Mouse (Mus musculus) neural tube, embryonic 12.5 days (tissue): ENCODE data around the gene Nsf. TPM values are rescaled to one million over a fixed set of nuclear protein-coding genes. Genes with fewer than 3 reads are reported as not detected.

Experiments
- ATAC-seq: fragments of 200-750 bp; cut with Nextera tagmentation; 2 replicates; pipeline ENCODE4 v1.8.0; 2017; ENCODE audit warnings: low read depth, mild to moderate bottlenecking, moderate TSS enrichment, moderate library complexity; ENCODE audit not compliant: low FRiP score
- H3K27ac ChIP-seq: fragments of 300-500 bp; sonication (generic); 2 replicates; pipeline ENCODE4 v1.5.1; 2016
- H3K27me3 ChIP-seq: fragments of 300-500 bp; sonication (generic); replicated peaks from 2 replicates; pipeline ENCODE4 v1.6.1; 2016; ENCODE audit warnings: mild to moderate bottlenecking
- H3K36me3 ChIP-seq: fragments of 300-500 bp; sonication (generic); 2 replicates; pipeline ENCODE4 v1.6.1; 2016; ENCODE audit warnings: mild to moderate bottlenecking
- H3K4me1 ChIP-seq: fragments of 300-500 bp; sonication (generic); 2 replicates; pipeline ENCODE4 v1.6.1; 2016
- H3K4me2 ChIP-seq: fragments of 300-500 bp; sonication (generic); replicated peaks from 2 replicates; pipeline ENCODE4 v1.6.1; 2016; ENCODE audit warnings: mild to moderate bottlenecking
- H3K4me3 ChIP-seq: fragments of 300-500 bp; sonication (generic); 2 replicates; pipeline ENCODE4 v1.5.1; 2016
- H3K9ac ChIP-seq: fragments of 300-500 bp; sonication (generic); 2 replicates; pipeline ENCODE4 v1.6.1; 2016; ENCODE audit warnings: mild to moderate bottlenecking
- H3K9me3 ChIP-seq: fragments of 300-500 bp; sonication (generic); 2 replicates; pipeline ENCODE4 v1.6.1; 2016; ENCODE audit warnings: mild to moderate bottlenecking
- WGBS: fragments of 180-500 bp; shearing (Covaris S2); methylation state at CpG from one replicate; pipeline ENCODE4 v1.1.7; 2016; 5-methylcytosine and 5-hydroxymethylcytosine counted together
- polyA plus RNA-seq: library from polyadenylated mRNA; unstranded; fragments of >200 nt; fragmentation: Nextera tagmentation; extraction: Ambion mirVana; gene quantifications from 2 replicates; pipeline ENCODE4 v1.2.1, GENCODE M21; 2016

Gene Nsf
- polyA plus RNA-seq, 1 experiment from 2014 or later, result 89.7 TPM

- WGBS, result 48% methylated on average over 3 of the region's 3 CpGs
- no peak overlapping the region for H3K27ac ChIP-seq
- ATAC-seq, result no peak
- H3K9ac ChIP-seq, result no peak overlapping the region
- peaks cover 12% of the 10 kb centered on the region; the same call in 1 of the 2 replicates for H3K36me3 ChIP-seq
- no peaks in the 10 kb centered on the region for H3K9me3 ChIP-seq
- no peak overlapping the region for H3K4me2 ChIP-seq
- H3K27me3 ChIP-seq, result peaks cover 30% of the 10 kb centered on the region
- H3K4me3 ChIP-seq, result no peak overlapping the region
- peaks cover 30% of the 10 kb centered on the region for H3K4me1 ChIP-seq
These were observed 139.0 kb downstream of the Nsf start for GRCm38 (mm10) chr11:103814808-103815207.

- no peak overlapping the region for H3K27ac ChIP-seq
These were observed 142.6 kb downstream of the Nsf start for GRCm38 (mm10) chr11:103811246-103811645.

GRCm38 (mm10) chr11:103810631-103811030 is 143.2 kb downstream of the Nsf start:
- H3K4me3 ChIP-seq, result peak overlapping the region; percentile 50
- H3K4me2 ChIP-seq, result peak overlapping the region; percentile 97
- H3K27ac ChIP-seq, result no peak overlapping the region
- no peaks in the 10 kb centered on the region for H3K9me3 ChIP-seq
- H3K27me3 ChIP-seq, result peaks cover 43% of the 10 kb centered on the region
- WGBS, result 14% methylated on average over 12 of the region's 12 CpGs
- H3K36me3 ChIP-seq, result no peaks in the 10 kb centered on the region
- peak overlapping the region; percentile 75; the same call in 1 of the 2 replicates for H3K9ac ChIP-seq
- peaks cover 51% of the 10 kb centered on the region for H3K4me1 ChIP-seq
- no peak for ATAC-seq

More at GRCm38 (mm10) chr11:103811246-103811645, 142.6 kb downstream of the Nsf start:
- no peak for ATAC-seq
- Histone ChIP-seq H3K9ac (no peak overlapping the region), H3K36me3 (no peaks in the 10 kb centered on the region), H3K4me1 (peaks cover 55% of the 10 kb centered on the region), H3K4me2 (peak overlapping the region; percentile 97), H3K4me3 (no peak overlapping the region), H3K27me3 (peaks cover 43% of the 10 kb centered on the region), H3K9me3 (no peaks in the 10 kb centered on the region)
- WGBS, result 37% methylated on average over 25 of the region's 25 CpGs

- no peaks in the 10 kb centered on the region for H3K36me3 ChIP-seq
- peak overlapping the region; percentile 66 for H3K27ac ChIP-seq
- no peaks in the 10 kb centered on the region for H3K9me3 ChIP-seq
- peaks cover 43% of the 10 kb centered on the region for H3K27me3 ChIP-seq
- under 1% methylated on average over 101 of the region's 107 CpGs for WGBS
- peak overlapping the region; percentile 97 for H3K4me2 ChIP-seq
- H3K4me3 ChIP-seq, result peak overlapping the region; percentile 50
- H3K9ac ChIP-seq, result peak overlapping the region; percentile 75
- ATAC-seq, result peak; percentile 35
- H3K4me1 ChIP-seq, result peaks cover 45% of the 10 kb centered on the region
These were observed 144.0 kb downstream of the Nsf start for GRCm38 (mm10) chr11:103809611-103810598.

GRCm38 (mm10) chr11:103808771-103809610 is 144.9 kb downstream of the Nsf start:
- Histone ChIP-seq H3K4me1 (peaks cover 42% of the 10 kb centered on the region), H3K27ac (no peak overlapping the region), H3K4me2 (peak overlapping the region; percentile 97), H3K9me3 (no peaks in the 10 kb centered on the region), H3K9ac (peak overlapping the region; percentile 75; the same call in 1 of the 2 replicates), H3K27me3 (peaks cover 42% of the 10 kb centered on the region), H3K36me3 (no peaks in the 10 kb centered on the region), H3K4me3 (peak overlapping the region; percentile 50)
- WGBS, result 2% methylated on average over 29 of the region's 29 CpGs
- ATAC-seq, result no peak

- ATAC-seq, result peak; percentile 54
- Histone ChIP-seq H3K4me2 (peak overlapping the region; percentile 97), H3K9me3 (no peaks in the 10 kb centered on the region), H3K36me3 (no peaks in the 10 kb centered on the region), H3K27me3 (peaks cover 38% of the 10 kb centered on the region), H3K27ac (no peak overlapping the region), H3K4me1 (peaks cover 42% of the 10 kb centered on the region), H3K4me3 (no peak overlapping the region), H3K9ac (no peak overlapping the region)
- WGBS, result 42% methylated on average over 12 of the region's 12 CpGs
These were observed 145.9 kb downstream of the Nsf start for GRCm38 (mm10) chr11:103807966-103808365.

- ATAC-seq, result no peak
- WGBS, result 85% methylated on average over 4 of the region's 4 CpGs
- no peak overlapping the region for H3K9ac ChIP-seq
- H3K4me3 ChIP-seq, result no peak overlapping the region
- H3K4me2 ChIP-seq, result no peak overlapping the region
- peaks cover 26% of the 10 kb centered on the region for H3K4me1 ChIP-seq
- no peaks in the 10 kb centered on the region for H3K36me3 ChIP-seq
- H3K27ac ChIP-seq, result no peak overlapping the region
- peaks cover 17% of the 10 kb centered on the region; the same call in 1 of the 2 replicates for H3K27me3 ChIP-seq
- no peaks in the 10 kb centered on the region for H3K9me3 ChIP-seq
These were observed 149.1 kb downstream of the Nsf start for GRCm38 (mm10) chr11:103804804-103805203.

- Histone ChIP-seq H3K4me3 (no peak overlapping the region), H3K27me3 (peaks cover 11% of the 10 kb centered on the region; the same call in 1 of the 2 replicates), H3K9me3 (no peaks in the 10 kb centered on the region), H3K4me2 (no peak overlapping the region), H3K9ac (no peak overlapping the region), H3K27ac (no peak overlapping the region), H3K36me3 (no peaks in the 10 kb centered on the region), H3K4me1 (peaks cover 19% of the 10 kb centered on the region)
- 90% methylated on average over 11 of the region's 11 CpGs for WGBS
- ATAC-seq, result no peak
These were observed 149.7 kb downstream of the Nsf start for GRCm38 (mm10) chr11:103804126-103804525.

- no peak overlapping the region for H3K4me3 ChIP-seq
These were observed 152.7 kb downstream of the Nsf start for GRCm38 (mm10) chr11:103801128-103801527.

GRCm38 (mm10) chr11:103789951-103790350 is 163.9 kb downstream of the Nsf start:
- Histone ChIP-seq H3K9me3 (no peaks in the 10 kb centered on the region), H3K4me2 (no peak overlapping the region), H3K4me3 (no peak overlapping the region), H3K36me3 (no peaks in the 10 kb centered on the region), H3K4me1 (0 out of 2 replicates have a peak, but pooled peaks cover under 1% of the 10 kb centered on the region), H3K27ac (no peak overlapping the region), H3K27me3 (peaks cover 10% of the 10 kb centered on the region; the same call in 1 of the 2 replicates), H3K9ac (no peak overlapping the region)
- 81% methylated on average over 5 of the region's 5 CpGs for WGBS
- no peak for ATAC-seq

More at GRCm38 (mm10) chr11:103801128-103801527, 152.7 kb downstream of the Nsf start:
- H3K9me3 ChIP-seq, result no peaks in the 10 kb centered on the region
- H3K27ac ChIP-seq, result no peak overlapping the region
- H3K9ac ChIP-seq, result no peak overlapping the region
- H3K36me3 ChIP-seq, result no peaks in the 10 kb centered on the region
- H3K4me2 ChIP-seq, result no peak overlapping the region
- no peaks in the 10 kb centered on the region for H3K4me1 ChIP-seq
- ATAC-seq, result no peak
- H3K27me3 ChIP-seq, result peaks cover 13% of the 10 kb centered on the region
- 86% methylated on average over 9 of the region's 9 CpGs for WGBS

- H3K4me1 ChIP-seq, result peaks cover 25% of the 10 kb centered on the region
- 36% methylated on average over 9 of the region's 9 CpGs for WGBS
- H3K36me3 ChIP-seq, result no peaks in the 10 kb centered on the region
- H3K4me3 ChIP-seq, result no peak overlapping the region
- no peak for ATAC-seq
- H3K9ac ChIP-seq, result no peak overlapping the region
- no peaks in the 10 kb centered on the region for H3K9me3 ChIP-seq
- peaks cover 23% of the 10 kb centered on the region for H3K27me3 ChIP-seq
- H3K27ac ChIP-seq, result no peak overlapping the region
- H3K4me2 ChIP-seq, result no peak overlapping the region
These were observed 173.7 kb downstream of the Nsf start for GRCm38 (mm10) chr11:103780152-103780551.

GRCm38 (mm10) chr11:103774228-103774530 is 179.7 kb downstream of the Nsf start:
- peak overlapping the region; percentile 30 for H3K9ac ChIP-seq
- no peak overlapping the region for H3K27ac ChIP-seq
- H3K9me3 ChIP-seq, result no peaks in the 10 kb centered on the region
- peaks cover 62% of the 10 kb centered on the region for H3K4me1 ChIP-seq
- peaks cover 82% of the 10 kb centered on the region for H3K27me3 ChIP-seq
- H3K4me3 ChIP-seq, result peak overlapping the region; percentile 45
- H3K4me2 ChIP-seq, result peak overlapping the region; percentile 88
- ATAC-seq, result 0 out of 2 replicates have a peak, but pooled peaks have one; percentile 14
- under 1% methylated on average over 19 of the region's 19 CpGs for WGBS
- no peaks in the 10 kb centered on the region for H3K36me3 ChIP-seq
